Mouse (Mus musculus): Measurements from ENCODE around the gene Ifne. TPM values are rescaled to one million over a fixed set of nuclear protein-coding genes. Genes with fewer than 3 reads are reported as not detected.

The Ifne gene
- polyA plus RNA-seq, 1 experiment: not detected

DNA sequence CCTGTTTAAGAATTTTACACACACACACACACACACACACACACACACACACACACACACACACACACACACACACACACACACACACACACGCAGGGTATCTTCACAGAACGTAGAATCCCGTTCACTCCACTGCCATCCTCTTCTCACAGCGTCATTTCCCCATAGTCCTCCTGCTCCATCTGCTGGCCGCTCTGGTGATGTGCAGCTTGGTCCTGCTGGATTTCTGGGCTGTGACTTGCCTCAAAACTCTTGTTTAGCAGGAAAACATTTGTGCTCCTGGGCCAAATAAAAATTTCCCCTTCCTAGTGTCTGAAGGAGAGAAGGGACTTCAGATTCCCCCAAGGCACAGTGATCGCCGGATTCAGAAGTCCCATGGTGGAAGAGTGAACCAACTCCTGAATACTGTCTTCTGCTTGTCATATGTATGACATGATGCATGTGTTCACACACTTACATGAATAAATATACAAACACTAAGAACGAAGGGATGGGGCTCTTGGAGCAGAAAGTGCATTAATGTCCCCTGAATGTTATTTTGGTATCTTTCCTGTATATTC is 12.6 kb downstream of the Ifne start:
- WGBS: 0% methylated on average over 8 of the region's 8 CpGs
- no peaks in the 10 kb centered on the region for H3K27me3 ChIP-seq (replicated peaks; ENCODE audit: control insufficient read depth, insufficient read depth, low read length)
- H3K36me3 ChIP-seq (ENCODE audit: control insufficient read depth, insufficient read depth, low read length): no peaks in the 10 kb centered on the region
- TF ChIP-seq CTCF (conservative IDR thresholded peaks at IDR 0.05; ENCODE audit: insufficient read depth, insufficient read length, low read depth, low read length) (peak; percentile 97), POLR2A (IDR thresholded peaks at IDR 0.05; ENCODE audit: low read depth, low read length) (no peak)
- H3K4me3 ChIP-seq (ENCODE audit: insufficient read depth, low read depth, low read length): no peak overlapping the region
- no peak overlapping the region for H3K27ac ChIP-seq (ENCODE audit: insufficient read depth, low read depth, low read length)
- no peaks in the 10 kb centered on the region for H3K4me1 ChIP-seq (ENCODE audit: control insufficient read depth, insufficient read depth, low read length)
- DNase-seq: peak; percentile 76

DNA sequence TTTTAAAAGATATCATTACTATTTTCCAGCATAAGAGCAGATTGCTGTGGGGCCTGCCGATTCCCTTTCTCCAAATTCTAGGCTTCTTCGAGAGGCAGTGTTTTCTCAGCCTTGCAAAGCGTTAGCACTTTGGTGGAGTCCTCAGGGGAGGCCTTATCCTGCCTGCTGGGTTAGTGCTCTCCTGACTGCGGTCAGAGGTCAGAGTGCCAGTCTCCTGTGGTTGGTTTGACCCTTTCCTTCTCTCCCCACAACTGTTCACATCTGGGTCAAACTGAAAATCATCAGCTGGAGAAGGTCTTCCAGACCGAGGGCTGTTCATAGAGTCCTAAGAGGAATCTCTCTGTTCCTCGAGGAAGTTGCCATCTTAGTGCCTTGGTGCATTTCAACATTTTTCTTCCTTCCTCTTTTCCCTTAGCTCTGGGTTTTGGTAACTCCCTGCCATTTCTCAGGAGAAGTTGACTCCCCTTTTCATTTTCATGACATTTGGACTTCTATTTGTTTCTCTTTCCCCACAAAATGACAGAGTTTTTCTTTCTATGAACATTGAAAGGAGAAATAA is 14.9 kb downstream of the Ifne start:
- Histone ChIP-seq H3K27me3 (replicated peaks; ENCODE audit: control insufficient read depth, insufficient read depth, low read length) (no peaks in the 10 kb centered on the region), H3K4me3 (ENCODE audit: insufficient read depth, low read depth, low read length) (no peak overlapping the region), H3K36me3 (ENCODE audit: control insufficient read depth, insufficient read depth, low read length) (no peaks in the 10 kb centered on the region), H3K27ac (ENCODE audit: insufficient read depth, low read depth, low read length) (no peak overlapping the region), H3K4me1 (ENCODE audit: control insufficient read depth, insufficient read depth, low read length) (no peaks in the 10 kb centered on the region)
- DNase-seq: peak; percentile 21
- TF ChIP-seq POLR2A (IDR thresholded peaks at IDR 0.05; ENCODE audit: low read depth, low read length): no peak
- no peak for TF ChIP-seq CTCF (conservative IDR thresholded peaks at IDR 0.05; ENCODE audit: insufficient read depth, insufficient read length, low read depth, low read length)
- 64% methylated on average over 6 of the region's 6 CpGs for WGBS

DNA sequence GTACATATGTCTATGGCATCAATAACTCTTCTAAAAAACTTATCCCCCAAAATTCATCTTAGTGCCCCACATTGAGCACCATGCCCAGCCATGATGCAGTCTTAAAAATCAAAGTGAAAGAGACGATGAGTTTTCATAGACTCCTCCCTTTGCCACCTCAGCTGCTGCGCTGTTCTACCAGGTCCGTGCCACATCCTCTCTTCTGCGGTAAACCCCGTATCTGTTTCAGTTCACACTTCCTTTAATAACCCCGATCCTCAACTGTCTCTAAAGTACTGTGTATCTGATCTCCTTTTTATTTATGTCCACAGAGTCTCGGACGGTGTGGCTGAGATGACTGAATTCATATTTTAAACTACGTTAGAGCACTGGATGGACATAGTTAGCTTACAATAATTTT is 15.4 kb downstream of the Ifne start:
- TF ChIP-seq CTCF (conservative IDR thresholded peaks at IDR 0.05; ENCODE audit: insufficient read depth, insufficient read length, low read depth, low read length) (no peak), POLR2A (IDR thresholded peaks at IDR 0.05; ENCODE audit: low read depth, low read length) (no peak)
- H3K27me3 ChIP-seq (replicated peaks; ENCODE audit: control insufficient read depth, insufficient read depth, low read length): no peaks in the 10 kb centered on the region
- H3K4me1 ChIP-seq (ENCODE audit: control insufficient read depth, insufficient read depth, low read length): no peaks in the 10 kb centered on the region
- WGBS: 78% methylated on average over 9 of the region's 9 CpGs
- H3K4me3 ChIP-seq (ENCODE audit: insufficient read depth, low read depth, low read length): no peak overlapping the region
- DNase-seq: peak; percentile 25
- H3K27ac ChIP-seq (ENCODE audit: insufficient read depth, low read depth, low read length): no peak overlapping the region
- H3K36me3 ChIP-seq (ENCODE audit: control insufficient read depth, insufficient read depth, low read length): no peaks in the 10 kb centered on the region

DNA sequence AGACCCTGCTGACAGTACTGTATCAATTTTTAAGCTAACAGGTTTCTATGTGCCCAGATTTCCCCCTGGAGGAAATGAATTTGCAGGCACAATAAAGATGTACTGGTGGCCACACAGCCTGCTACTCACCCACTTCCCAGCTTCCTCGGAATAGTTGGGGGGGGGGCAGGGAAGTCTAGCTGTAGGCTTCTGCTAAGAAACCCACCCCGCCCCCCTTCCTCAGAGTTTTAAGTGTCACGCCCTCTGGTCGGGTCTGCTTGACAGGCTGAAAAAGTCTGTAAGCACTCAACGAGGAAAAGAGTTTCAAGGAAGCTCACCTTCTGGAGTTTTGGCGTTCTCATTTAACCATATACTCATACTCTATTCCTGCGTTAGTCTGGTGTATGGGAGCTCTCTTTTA is 16.7 kb downstream of the Ifne start:
- TF ChIP-seq CTCF (conservative IDR thresholded peaks at IDR 0.05; ENCODE audit: insufficient read depth, insufficient read length, low read depth, low read length) (no peak), POLR2A (IDR thresholded peaks at IDR 0.05; ENCODE audit: low read depth, low read length) (no peak)

DNA sequence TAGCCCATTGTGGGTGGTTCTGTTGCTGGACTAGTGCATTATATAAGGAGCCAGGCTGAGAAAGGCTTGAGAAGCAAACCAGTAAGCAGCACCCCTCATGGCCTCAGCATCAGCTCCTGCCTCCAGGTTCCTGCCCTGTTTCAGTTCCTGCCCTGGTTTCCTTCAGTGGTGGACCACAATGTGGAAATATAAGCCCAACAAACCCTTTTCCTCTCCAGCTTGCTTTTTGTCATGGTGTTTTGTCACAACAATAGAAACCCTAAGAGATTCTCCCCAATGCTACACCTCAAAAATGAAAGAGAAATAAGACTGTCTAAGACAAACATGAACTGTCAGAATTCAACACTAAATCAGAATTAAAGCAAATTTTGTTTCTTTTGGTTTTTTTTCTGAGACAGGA is 20.8 kb downstream of the Ifne start:
- no peaks in the 10 kb centered on the region for H3K4me1 ChIP-seq (ENCODE audit: control insufficient read depth, insufficient read depth, low read length)
- TF ChIP-seq POLR2A (IDR thresholded peaks at IDR 0.05; ENCODE audit: low read depth, low read length) (no peak), CTCF (conservative IDR thresholded peaks at IDR 0.05; ENCODE audit: insufficient read depth, insufficient read length, low read depth, low read length) (no peak)
- no peak for DNase-seq
- no peaks in the 10 kb centered on the region for H3K27me3 ChIP-seq (replicated peaks; ENCODE audit: control insufficient read depth, insufficient read depth, low read length)
- no peak overlapping the region for H3K27ac ChIP-seq (ENCODE audit: insufficient read depth, low read depth, low read length)
- H3K4me3 ChIP-seq (ENCODE audit: insufficient read depth, low read depth, low read length): no peak overlapping the region
- no peaks in the 10 kb centered on the region for H3K36me3 ChIP-seq (ENCODE audit: control insufficient read depth, insufficient read depth, low read length)

More for the DNA sequence above, 16.7 kb downstream of the Ifne start:
- no peak for DNase-seq
- Histone ChIP-seq H3K27ac (ENCODE audit: insufficient read depth, low read depth, low read length) (no peak overlapping the region), H3K4me3 (ENCODE audit: insufficient read depth, low read depth, low read length) (no peak overlapping the region), H3K36me3 (ENCODE audit: control insufficient read depth, insufficient read depth, low read length) (no peaks in the 10 kb centered on the region), H3K27me3 (replicated peaks; ENCODE audit: control insufficient read depth, insufficient read depth, low read length) (no peaks in the 10 kb centered on the region), H3K4me1 (ENCODE audit: control insufficient read depth, insufficient read depth, low read length) (no peaks in the 10 kb centered on the region)
- 10% methylated on average over 7 of the region's 7 CpGs for WGBS

DNA sequence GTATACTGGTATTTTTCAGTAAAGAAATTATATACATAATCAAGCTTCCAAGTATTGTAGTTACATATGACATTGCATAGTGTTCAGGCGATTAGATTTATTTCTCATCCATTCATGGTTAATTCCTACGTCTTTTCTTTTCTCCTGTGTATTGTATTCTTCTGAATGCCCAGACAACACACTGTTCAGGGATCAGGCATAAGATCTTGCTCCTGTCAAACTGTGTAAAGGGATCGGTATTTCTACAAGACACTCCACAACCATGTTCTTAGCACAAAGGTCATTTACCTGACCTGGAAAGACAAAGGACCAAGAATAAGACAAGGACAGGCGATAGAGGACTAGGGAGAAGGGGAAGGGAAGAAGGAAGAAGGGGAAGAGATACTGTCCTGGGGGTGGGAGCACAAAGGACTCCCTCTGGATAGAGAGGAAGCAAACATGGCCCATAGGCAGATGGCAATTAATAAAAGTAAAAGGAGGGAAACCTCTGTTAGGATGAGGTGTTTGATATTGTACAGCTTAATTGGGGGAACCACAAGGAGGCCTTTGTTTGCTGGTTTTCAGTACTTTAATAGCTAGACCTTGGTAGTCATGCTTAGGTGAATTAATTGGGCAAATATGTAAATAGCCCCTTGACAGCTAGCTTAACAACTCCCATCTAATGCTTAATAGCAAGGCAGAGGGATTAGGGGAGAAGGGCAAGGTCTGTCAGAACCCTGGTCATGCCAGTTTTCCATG is 28.8 kb downstream of the Ifne start:
- Histone ChIP-seq H3K36me3 (ENCODE audit: control insufficient read depth, insufficient read depth, low read length) (no peaks in the 10 kb centered on the region), H3K27ac (ENCODE audit: insufficient read depth, low read depth, low read length) (no peak overlapping the region), H3K27me3 (replicated peaks; ENCODE audit: control insufficient read depth, insufficient read depth, low read length) (no peaks in the 10 kb centered on the region), H3K4me3 (ENCODE audit: insufficient read depth, low read depth, low read length) (no peak overlapping the region), H3K4me1 (ENCODE audit: control insufficient read depth, insufficient read depth, low read length) (no peaks in the 10 kb centered on the region)
- TF ChIP-seq CTCF (conservative IDR thresholded peaks at IDR 0.05; ENCODE audit: insufficient read depth, insufficient read length, low read depth, low read length) (no peak), POLR2A (IDR thresholded peaks at IDR 0.05; ENCODE audit: low read depth, low read length) (no peak)
- WGBS: 73% methylated on average over 4 of the region's 4 CpGs
- DNase-seq: no peak

DNA sequence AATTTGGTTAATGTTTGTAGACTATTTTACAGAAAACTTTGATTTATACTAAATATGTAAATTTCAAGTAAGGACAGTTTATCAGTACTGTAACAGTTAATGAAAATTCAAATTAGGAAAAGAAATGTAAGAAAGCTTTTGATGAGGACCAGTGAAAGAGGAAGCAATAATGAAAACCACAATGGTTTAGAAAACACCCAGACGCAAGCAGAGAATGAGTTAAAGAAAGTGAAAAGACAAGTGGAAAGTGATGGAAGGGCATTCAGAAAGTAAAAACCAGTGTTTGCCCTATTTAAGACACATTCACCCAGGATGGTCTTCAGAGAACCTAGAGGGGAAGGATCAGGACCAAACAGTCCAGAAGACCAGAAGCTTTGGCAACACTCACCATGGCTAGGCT is 30.3 kb downstream of the Ifne start, which contains the start of gene Ifna1:
Gene Ifna1 (plus strand): TSS at position 390 of the 400 bp plus-strand sequence.
- WGBS: 75% methylated on average over 1 of the region's 1 CpGs

More for the DNA sequence above, 30.3 kb downstream of the Ifne start, which contains the start of gene Ifna1:
- TF ChIP-seq POLR2A (IDR thresholded peaks at IDR 0.05; ENCODE audit: low read depth, low read length) (no peak), CTCF (conservative IDR thresholded peaks at IDR 0.05; ENCODE audit: insufficient read depth, insufficient read length, low read depth, low read length) (no peak)
- no peaks in the 10 kb centered on the region for H3K27me3 ChIP-seq (replicated peaks; ENCODE audit: control insufficient read depth, insufficient read depth, low read length)
- H3K27ac ChIP-seq (ENCODE audit: insufficient read depth, low read depth, low read length): no peak within 1 kb of the TSS
- DNase-seq: no peak
- H3K4me3 ChIP-seq (ENCODE audit: insufficient read depth, low read depth, low read length): no peak within 1 kb of the TSS
- no peaks in the 10 kb centered on the region for H3K4me1 ChIP-seq (ENCODE audit: control insufficient read depth, insufficient read depth, low read length)
- H3K36me3 ChIP-seq (ENCODE audit: control insufficient read depth, insufficient read depth, low read length): no peaks in the 10 kb centered on the region
